Mouse (Mus musculus) adipocyte (in vitro differentiated cells): ENCODE results near the gene Gdpgp1.

Source experiments
- DNase-seq: peaks from one replicate; pipeline ENCODE4 v3.0.0-alpha.2; 2016; ENCODE audit warnings: low spot score

Gdpgp1 gene

DNA sequence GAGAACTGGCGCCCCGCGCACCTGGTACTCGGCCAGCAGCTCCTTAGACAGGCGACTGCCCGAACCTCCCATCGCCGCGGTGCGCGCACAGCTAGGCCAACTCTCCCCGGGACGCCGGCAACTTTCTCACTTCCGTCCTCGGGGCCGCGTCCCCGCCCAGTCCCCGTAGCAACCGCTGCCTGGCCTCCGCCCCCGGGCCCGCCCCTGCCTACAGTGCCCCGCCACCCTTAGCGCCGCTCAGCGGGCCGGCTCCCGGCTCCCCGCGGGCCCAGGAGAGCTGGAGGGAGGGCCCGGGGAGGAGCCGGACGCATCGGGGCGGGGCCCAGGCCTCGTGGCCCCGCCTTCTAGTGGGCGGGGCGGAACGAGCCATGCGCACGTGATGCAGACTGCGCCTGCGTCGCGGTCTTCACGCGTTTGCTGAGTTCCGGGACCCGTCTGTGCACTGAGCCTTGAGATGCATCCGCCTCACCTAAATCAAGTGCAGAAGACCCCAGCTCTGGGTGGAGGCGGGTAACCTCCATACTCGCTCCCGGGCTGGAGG lies at the start of gene Gdpgp1, which contains the start of gene Cib1:
Gdpgp1 (plus strand) TSS at position 377 of the 541 bp plus-strand sequence.
Cib1 (minus strand) TSS at position 325 of the 541 bp plus-strand sequence.
- peak; percentile 92 for DNase-seq

- no peak for DNase-seq
Measured at GRCm38 (mm10) chr7:80183466-80183865, 49.2 kb upstream of the Gdpgp1 start.

GRCm38 (mm10) chr7:80183969-80184368 lies 48.7 kb upstream of the Gdpgp1 start:
- DNase-seq: no peak

DNA sequence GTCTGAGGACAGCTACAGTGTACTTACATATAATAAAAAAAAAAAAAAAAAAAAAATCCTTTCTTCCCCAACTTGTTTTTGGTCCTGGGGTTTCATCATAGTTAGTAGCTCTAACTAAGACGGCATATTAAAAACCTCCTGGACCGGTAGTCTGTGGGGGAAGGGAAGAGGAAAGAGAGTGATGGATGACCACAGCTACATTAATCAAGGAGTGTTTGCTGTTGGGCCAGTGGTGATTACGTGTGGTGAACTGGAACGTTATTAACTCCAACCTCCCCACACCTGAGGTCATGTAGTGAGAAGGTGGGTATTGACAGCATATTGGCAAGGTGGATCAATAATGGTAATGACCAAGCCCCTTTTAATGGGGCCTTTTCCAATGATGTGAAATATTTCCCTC lies 48.1 kb upstream of the Gdpgp1 start:
- no peak for DNase-seq

- peak; percentile 57 for DNase-seq
Measured at GRCm38 (mm10) chr7:80184968-80185367, 47.7 kb upstream of the Gdpgp1 start.

DNA sequence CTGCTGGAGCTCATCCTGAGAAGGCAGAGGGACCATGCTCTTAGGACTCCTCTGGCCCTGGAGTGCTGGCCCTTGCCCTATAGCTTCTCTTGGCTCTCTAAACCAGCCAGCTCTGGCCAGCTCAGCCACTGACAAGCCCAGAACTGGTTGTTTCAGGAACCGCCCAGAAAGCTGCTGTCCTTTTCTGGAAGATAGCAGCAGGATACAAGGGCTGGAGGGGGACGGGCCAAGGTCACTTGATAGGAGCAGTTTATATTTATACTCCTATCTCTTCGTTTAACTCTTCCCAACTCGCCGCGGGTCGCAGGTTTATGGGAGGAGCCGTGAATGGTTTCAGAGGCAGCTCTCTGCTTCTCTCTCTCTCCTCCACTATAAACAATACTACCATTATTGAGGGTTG lies 46.6 kb upstream of the Gdpgp1 start:
- peak; percentile 84 for DNase-seq

DNA sequence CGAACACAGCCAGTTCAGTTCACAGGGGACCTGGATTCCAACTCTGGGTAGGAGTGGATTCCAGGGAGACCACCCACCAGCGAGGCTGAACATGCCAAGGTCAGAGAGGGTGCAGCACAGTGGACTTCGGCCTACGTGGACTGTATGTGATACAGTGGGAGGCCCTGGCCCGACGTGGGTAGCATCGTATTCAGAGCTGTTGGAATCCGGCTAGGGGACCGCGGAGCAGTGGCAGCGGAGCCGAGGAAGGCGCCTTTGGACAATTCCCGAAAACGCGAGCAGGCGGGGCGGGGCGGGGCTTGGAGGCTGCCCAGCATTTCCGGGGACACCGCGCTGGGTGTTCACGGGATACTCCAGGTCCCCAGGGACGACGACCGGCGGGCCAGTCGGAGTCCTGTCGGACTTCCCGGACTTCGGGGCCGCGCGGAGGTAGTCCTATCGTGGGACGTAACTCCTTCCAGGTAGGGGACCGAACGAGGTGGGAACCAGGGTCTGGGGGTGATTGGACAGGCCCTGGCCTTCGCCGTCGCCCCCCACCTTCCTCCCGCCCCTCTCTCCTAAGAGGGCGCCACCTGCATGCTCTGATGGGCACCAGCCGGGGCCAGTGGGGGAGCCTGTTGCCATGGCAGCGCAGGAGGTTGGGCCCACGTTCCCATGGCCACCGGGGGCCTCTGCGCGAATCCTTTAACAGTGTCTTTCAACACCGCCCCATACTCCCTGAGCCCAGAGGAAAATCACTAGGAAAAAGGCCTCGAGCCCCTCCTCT lies 46.0 kb upstream of the Gdpgp1 start, which contains the start of gene Sema4b:
Sema4b (plus strand) TSS at position 311 of the 766 bp plus-strand sequence.
- no peak for DNase-seq

DNA sequence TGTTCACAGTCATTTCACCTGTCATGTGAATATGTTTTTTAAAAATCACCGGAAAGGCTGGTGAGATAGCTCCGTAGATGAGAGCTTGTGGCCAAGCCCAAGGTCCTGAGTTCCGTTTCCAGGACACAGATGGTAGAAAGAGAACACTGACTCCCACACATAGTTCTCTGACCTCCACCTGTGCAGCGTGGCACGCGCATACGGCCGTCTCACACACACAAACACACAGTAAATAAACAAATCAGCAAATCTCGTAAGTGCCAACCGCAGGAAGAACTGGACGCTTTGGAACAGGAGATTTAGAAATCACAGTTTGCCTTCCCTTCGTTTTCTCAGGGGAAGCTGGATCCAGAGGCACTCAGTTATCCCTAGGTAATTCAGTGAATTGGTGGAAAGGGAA lies 45.2 kb upstream of the Gdpgp1 start:
- DNase-seq: no peak

DNA sequence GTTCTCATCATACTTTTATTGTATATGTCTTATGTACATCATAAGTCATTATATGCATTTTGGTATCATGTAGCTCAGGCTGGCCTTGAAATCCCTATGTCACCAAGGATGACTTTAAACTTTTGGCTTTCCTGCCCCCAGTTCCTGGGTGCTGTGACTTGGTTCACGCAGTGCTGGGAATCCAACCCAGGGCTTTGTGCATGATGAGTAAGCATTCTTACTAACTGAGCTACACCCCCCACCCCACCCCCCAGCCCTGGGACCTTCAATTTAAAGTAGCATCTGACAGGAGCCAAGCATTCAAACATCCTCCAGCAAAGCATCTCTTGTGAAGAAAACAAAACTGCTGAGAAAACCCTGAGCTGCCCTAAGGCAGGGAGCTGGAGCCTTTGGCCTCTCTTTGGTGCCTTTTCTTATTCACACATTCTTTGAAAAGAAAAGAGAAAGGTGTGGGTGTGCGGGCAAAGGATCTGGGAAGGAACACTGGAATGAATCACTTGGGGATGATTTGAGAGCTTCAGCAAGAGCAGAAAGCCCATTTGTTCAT lies 44.0 kb upstream of the Gdpgp1 start:
- no peak for DNase-seq

DNA sequence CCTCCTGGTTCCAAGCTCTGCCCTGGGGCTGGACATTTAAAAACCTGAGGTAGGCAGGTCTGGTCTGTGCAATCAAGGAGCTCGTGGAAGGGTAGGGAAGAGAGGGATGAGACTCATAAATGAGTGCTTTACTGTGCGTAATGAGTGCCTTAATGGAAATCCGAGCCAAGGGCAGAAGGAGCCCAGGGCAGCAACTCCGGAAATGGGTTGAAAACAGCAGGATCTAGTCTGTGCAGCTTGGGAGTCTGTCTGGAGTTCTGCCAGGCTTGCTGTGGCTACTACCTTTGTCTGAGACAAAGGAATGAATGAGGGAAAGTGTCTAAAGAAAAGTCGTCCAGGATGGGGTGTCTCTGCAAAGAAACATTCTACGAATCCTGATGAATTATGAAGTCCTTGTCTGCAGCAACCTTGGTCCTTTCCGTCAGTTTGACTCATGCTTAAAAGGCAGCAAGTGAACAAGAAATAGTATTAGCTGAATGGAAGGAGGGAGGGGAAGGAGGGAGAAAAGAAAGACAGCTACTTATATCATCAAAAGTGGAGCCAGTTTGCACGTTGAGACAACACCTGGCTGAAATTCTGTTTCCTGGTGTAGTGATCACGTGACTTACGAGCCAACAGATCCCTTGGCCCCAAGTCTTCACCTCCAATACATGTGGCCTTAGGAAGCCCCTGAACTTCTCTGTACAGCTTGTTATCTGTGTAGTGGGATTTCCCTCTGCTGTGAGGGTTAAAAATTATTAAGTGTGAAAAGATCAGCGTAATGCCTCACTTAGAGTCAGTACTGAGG lies 43.3 kb upstream of the Gdpgp1 start:
- DNase-seq: no peak

DNA sequence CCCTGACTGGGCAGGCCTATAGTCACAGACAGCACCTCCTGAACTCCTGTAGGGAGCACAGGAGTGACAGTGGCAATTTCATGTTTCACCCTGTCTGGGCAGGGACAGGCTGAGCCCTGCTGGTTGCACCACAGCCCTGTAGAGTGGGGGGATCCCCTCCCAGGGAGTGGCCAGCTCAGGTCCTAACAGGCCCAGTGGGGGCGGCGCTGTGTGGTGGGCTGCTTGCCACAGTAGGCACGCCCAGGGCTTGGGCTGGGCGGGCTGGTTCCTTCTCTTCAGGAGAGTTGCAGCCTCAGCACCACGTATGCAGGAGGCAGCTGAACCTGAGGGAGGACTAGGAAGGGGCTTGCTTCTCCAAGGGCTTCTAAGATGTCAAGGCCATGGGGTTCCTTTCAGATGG lies 41.2 kb upstream of the Gdpgp1 start:
- DNase-seq: no peak

- DNase-seq: peak; percentile 80
Measured at GRCm38 (mm10) chr7:80192226-80193061, 40.2 kb upstream of the Gdpgp1 start.

GRCm38 (mm10) chr7:80193941-80194739 lies 38.5 kb upstream of the Gdpgp1 start:
- peak; percentile 45 for DNase-seq

DNA sequence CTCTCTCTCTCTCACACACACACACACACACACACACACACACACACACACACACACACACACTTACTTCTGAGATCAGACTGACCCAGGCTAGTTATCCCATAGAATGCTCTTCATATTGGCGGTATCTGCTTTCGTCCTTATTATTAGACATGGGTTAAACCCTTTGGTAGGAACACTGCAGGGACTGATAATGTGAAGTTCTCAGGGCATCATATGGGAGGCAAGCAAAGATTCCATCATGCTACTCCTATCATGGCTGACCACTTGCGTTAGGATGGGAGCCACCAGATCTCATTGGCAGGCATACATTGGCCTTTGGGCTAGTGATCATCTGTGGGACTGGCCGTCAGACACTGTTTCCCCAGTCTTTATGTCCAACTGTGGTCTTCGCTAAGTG lies 37.5 kb upstream of the Gdpgp1 start:
- DNase-seq: no peak

GRCm38 (mm10) chr7:80195576-80196263 lies 36.9 kb upstream of the Gdpgp1 start:
- no peak for DNase-seq

DNA sequence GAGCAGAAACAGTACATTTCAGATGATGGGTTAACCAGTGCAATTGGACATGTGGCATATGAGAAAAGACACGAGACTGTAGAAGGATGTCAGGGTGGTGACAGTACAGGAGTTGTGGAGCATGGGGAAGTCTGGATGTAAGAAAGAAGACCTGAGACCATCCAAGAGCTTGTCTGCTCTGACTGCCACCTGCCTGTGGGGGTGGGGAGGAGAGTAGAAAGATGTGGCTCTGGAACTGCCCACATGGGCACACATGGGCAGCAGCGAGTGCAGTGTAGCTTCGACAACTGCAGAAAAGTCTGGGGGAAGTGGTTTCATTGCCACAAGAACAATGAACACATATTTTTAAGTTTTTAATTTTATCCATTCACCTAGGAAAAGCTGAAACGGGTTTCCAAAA lies 35.3 kb upstream of the Gdpgp1 start:
- no peak for DNase-seq

GRCm38 (mm10) chr7:80197941-80198778 lies 34.5 kb upstream of the Gdpgp1 start:
- DNase-seq: peak; percentile 65

GRCm38 (mm10) chr7:80198863-80199262 lies 33.8 kb upstream of the Gdpgp1 start:
- no peak for DNase-seq

- DNase-seq: no peak
Measured at GRCm38 (mm10) chr7:80199286-80199685, 33.4 kb upstream of the Gdpgp1 start.
